Mouse (Mus musculus): ENCODE measurements around the gene Rps6ka2.

DNA sequence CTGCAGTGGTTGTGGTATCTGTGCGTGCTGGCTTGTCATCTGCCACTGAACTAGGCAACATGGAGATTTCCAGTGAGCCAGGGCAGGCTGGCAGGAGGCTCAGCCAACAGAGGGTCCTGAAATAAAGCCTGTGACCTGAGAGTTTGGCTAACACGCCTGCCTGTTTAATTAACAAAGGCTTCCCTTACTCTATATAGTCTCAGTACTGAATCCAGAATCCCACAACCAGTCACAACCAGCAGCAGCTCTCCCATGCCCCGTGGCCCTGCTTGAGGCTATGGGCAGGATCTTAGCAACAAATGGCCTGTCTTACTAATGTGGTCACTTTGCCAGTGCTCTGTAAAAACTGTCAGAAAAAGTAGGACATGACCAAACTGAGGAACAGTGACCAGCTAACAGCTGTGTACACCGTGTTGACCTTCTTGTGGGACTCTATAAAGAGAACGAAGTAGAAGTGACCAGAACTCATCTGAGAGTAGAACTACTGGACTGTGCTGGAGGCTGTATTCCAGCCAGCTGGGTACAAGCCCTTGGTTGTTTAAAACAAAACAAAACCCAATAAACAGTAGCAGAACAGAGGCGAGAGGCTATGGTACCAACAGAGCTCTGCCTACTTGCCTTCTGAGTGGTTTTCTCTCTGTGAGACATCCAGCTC lies 18.3 kb upstream of the Rps6ka2 start:
- TF ChIP-seq CTCF (IDR thresholded peaks at IDR 0.05; ENCODE audit: extremely low read depth, insufficient read length, insufficient replicate concordance, low read depth, low read length) (no peak), POLR2A (IDR thresholded peaks at IDR 0.05; ENCODE audit: low read depth, low read length) (no peak)

Data from small intestine, adult 2 months (tissue).